Mouse (Mus musculus) bone marrow macrophage, adult 2 months (primary cell): Measurements from ENCODE around the gene Slc25a33. TPM values are rescaled to one million over a fixed set of nuclear protein-coding genes. Genes with fewer than 3 reads are reported as not detected.

Source experiments
- H3K27ac ChIP-seq: 2 replicates; pipeline ENCODE4 v1.5.1; 2012; ENCODE audit warnings: low read depth, low read length; ENCODE audit not compliant: insufficient read depth
- H3K4me1 ChIP-seq: 2 replicates; pipeline ENCODE4 v1.6.1; 2012; ENCODE audit warnings: low read length; ENCODE audit not compliant: control insufficient read depth, insufficient read depth
- H3K4me3 ChIP-seq: 2 replicates; pipeline ENCODE4 v1.5.1; 2012; ENCODE audit warnings: mild to moderate bottlenecking, low read length, moderate library complexity; ENCODE audit not compliant: insufficient read depth
- CTCF ChIP-seq: IDR thresholded peaks from 2 replicates; pipeline ENCODE4 v1.5.1; 2012; ENCODE audit warnings: low read depth, mild to moderate bottlenecking, low read length, moderate library complexity
- POLR2A ChIP-seq: IDR thresholded peaks from 2 replicates; pipeline ENCODE4 v1.6.1; 2012; ENCODE audit warnings: mild to moderate bottlenecking, low read depth, low read length, borderline replicate concordance
- polyA plus RNA-seq: library from polyadenylated mRNA; stranded (reverse); fragments of >200 nt; gene quantifications from 2 replicates; pipeline ENCODE4 v1.2.4, GENCODE M21; 2012; ENCODE audit not compliant: missing spikeins, insufficient read depth, insufficient read length

Gene Slc25a33
- polyA plus RNA-seq, 1 experiment: 3.1 TPM

GRCm38 (mm10) chr4:149701426-149702209 lies 72.5 kb downstream of the Slc25a33 start:
- peak overlapping the region; percentile 99 for H3K27ac ChIP-seq
- no peak for TF ChIP-seq POLR2A
- TF ChIP-seq CTCF: no peak
- peaks cover 61% of the 10 kb centered on the region for H3K4me1 ChIP-seq
- H3K4me3 ChIP-seq: peak overlapping the region; percentile 59

GRCm38 (mm10) chr4:149699953-149700352 lies 74.1 kb downstream of the Slc25a33 start:
- H3K4me3 ChIP-seq: peak overlapping the region; percentile 59; the same call in 1 of the 2 replicates
- H3K27ac ChIP-seq: no peak overlapping the region
- peaks cover 56% of the 10 kb centered on the region for H3K4me1 ChIP-seq
- TF ChIP-seq CTCF (no peak), POLR2A (no peak)

GRCm38 (mm10) chr4:149698197-149698821 lies 75.8 kb downstream of the Slc25a33 start:
- TF ChIP-seq CTCF (peak; percentile 52), POLR2A (peak; percentile 25; the same call in 1 of the 2 replicates)
- peaks cover 42% of the 10 kb centered on the region for H3K4me1 ChIP-seq
- H3K4me3 ChIP-seq: peak overlapping the region; percentile 93
- peak overlapping the region; percentile 86 for H3K27ac ChIP-seq

- TF ChIP-seq CTCF (no peak), POLR2A (0 out of 2 replicates have a peak, but pooled peaks have one; percentile 4)
- Histone ChIP-seq H3K4me1 (peaks cover 40% of the 10 kb centered on the region), H3K27ac (peak overlapping the region; percentile 86), H3K4me3 (peak overlapping the region; percentile 93)
Measured at GRCm38 (mm10) chr4:149697506-149698196, 76.4 kb downstream of the Slc25a33 start.

GRCm38 (mm10) chr4:149696189-149696971 lies 77.7 kb downstream of the Slc25a33 start:
- Histone ChIP-seq H3K27ac (peak overlapping the region; percentile 86), H3K4me1 (peaks cover 35% of the 10 kb centered on the region)
- TF ChIP-seq CTCF (no peak), POLR2A (no peak)

More at GRCm38 (mm10) chr4:149696189-149696971, 77.7 kb downstream of the Slc25a33 start:
- peak overlapping the region; percentile 93 for H3K4me3 ChIP-seq

Other genes with a start within 250 kb of the Slc25a33 start
- gene Clstn1, start 187.8 kb downstream of the Slc25a33 start, polyA plus RNA-seq: 0.85 and 1.4 TPM in 2 replicates
- 91.4 and 100 TPM in 2 replicates for gene Pik3cd, start 71.7 kb downstream of the Slc25a33 start, polyA plus RNA-seq
- gene Tmem201, start 36.2 kb downstream of the Slc25a33 start, polyA plus RNA-seq: 1.9 and 3.6 TPM in 2 replicates
- gene Spsb1, start 180.8 kb upstream of the Slc25a33 start, polyA plus RNA-seq: 1.2 TPM in 1 of 2 replicates, not detected in the other
- 35.4 and 41.1 TPM in 2 replicates for gene H6pd, start 234.7 kb upstream of the Slc25a33 start, polyA plus RNA-seq